Comparison of ENCODE assay signal across 9 mouse cellular contexts in genomic region chr9:55538377-55538776, GRCm38 (mm10). TPM values are rescaled to one million over a fixed set of nuclear protein-coding genes. Genes with fewer than 3 reads are reported as not detected.
A peak's percentile ranks its signal among the peaks of the same experiment; 100 is the strongest.
DNase-seq lines count a peak whose midpoint lies in the region; ATAC-seq lines count a peak whose summit lies in the region.
"Had no signal": no experiment of that assay in that cellular context is flagged by ENCODE, and none has a peak within 500 bp of the region (broad histone marks: within the 10 kb centered on the region; RNA-seq: fewer than 3 reads in every experiment).

Isl2 (plus strand) TSS chr9:55538672.

- H3K9ac ChIP-seq in embryonic facial prominence, embryonic 11.5 days (replicated peaks; ENCODE audit: low read length): peak within 1 kb of the TSS; percentile 26
- H3K9ac ChIP-seq in midbrain, embryonic 14.5 days (replicated peaks; ENCODE audit: low read length): no peak within 1 kb of the TSS

- no peaks in the 10 kb centered on the region for H3K36me3 ChIP-seq in embryonic facial prominence, embryonic 11.5 days (replicated peaks; ENCODE audit: control insufficient read depth, insufficient read depth, low read depth, low read length)
- H3K36me3 ChIP-seq in midbrain, embryonic 14.5 days (ENCODE audit: control insufficient read depth, insufficient read depth, low read length): no peaks in the 10 kb centered on the region

- H3K27me3 ChIP-seq in embryonic facial prominence, embryonic 11.5 days (ENCODE audit: control insufficient read depth, insufficient read depth, low read length): peaks cover 31% of the 10 kb centered on the region
- peaks cover 71% of the 10 kb centered on the region for H3K27me3 ChIP-seq in midbrain, embryonic 14.5 days (ENCODE audit: control insufficient read depth, insufficient read depth, low read length)

- no peaks in the 10 kb centered on the region for H3K9me3 ChIP-seq in embryonic facial prominence, embryonic 11.5 days (replicated peaks; ENCODE audit: control insufficient read depth, low read length)
- H3K9me3 ChIP-seq in midbrain, embryonic 14.5 days (ENCODE audit: control insufficient read depth, low read length): no peaks in the 10 kb centered on the region

- peak within 1 kb of the TSS; percentile 29; the same call in 1 of the 2 replicates for H3K4me2 ChIP-seq in embryonic facial prominence, embryonic 11.5 days (ENCODE audit: low read depth, low read length)
- peak within 1 kb of the TSS; percentile 59; the same call in 1 of the 2 replicates for H3K4me2 ChIP-seq in midbrain, embryonic 14.5 days (ENCODE audit: low read length)

- DNase-seq in cerebellum, postnatal 14 days: peak; percentile 26 to 45
- DNase-seq in cerebellum, adult 8-10 months: no peak
- peak; percentile 19 for DNase-seq in kidney, postnatal 14 days
- DNase-seq in kidney, adult 9 months: no peak
- no peak for DNase-seq in embryonic facial prominence, embryonic 11.5 days (ENCODE audit: low spot score)
- peak; percentile 65 for DNase-seq in midbrain, embryonic 14.5 days
- no peak for DNase-seq in layer of hippocampus, postnatal 36 days
- DNase-seq in left cerebral cortex, postnatal 14 days (ENCODE audit: low spot score in 2 of 2): no peak

- WGBS in embryonic facial prominence, embryonic 11.5 days: 8% methylated on average over 4 of the region's 4 CpGs
- WGBS in midbrain, embryonic 14.5 days: 5% methylated on average over 4 of the region's 4 CpGs

- ATAC-seq in embryonic facial prominence, embryonic 11.5 days (replicated peaks; ENCODE audit: insufficient number of reproducible peaks, low FRiP score, low TSS enrichment, low read depth): no peak
- ATAC-seq in midbrain, embryonic 14.5 days (ENCODE audit: low FRiP score, low TSS enrichment): no peak

- peak within 1 kb of the TSS; percentile 24 for H3K4me3 ChIP-seq in embryonic facial prominence, embryonic 11.5 days (ENCODE audit: low read depth, low read length)
- H3K4me3 ChIP-seq in midbrain, embryonic 14.5 days (replicated peaks; ENCODE audit: low read depth, low read length): no peak within 1 kb of the TSS

- intact Hi-C loops in left cerebral cortex, postnatal 14 days (cut with DNase I): loop anchor here (5.0 kb wide), 2 partner anchors 71 to 111 kb away; no protein-coding TSS in a partner anchor

- no peak within 1 kb of the TSS for H3K27ac ChIP-seq in embryonic facial prominence, embryonic 11.5 days (replicated peaks; ENCODE audit: low read depth, low read length)
- H3K27ac ChIP-seq in midbrain, embryonic 14.5 days (replicated peaks; ENCODE audit: low read depth, low read length): no peak within 1 kb of the TSS

- peaks cover 6% of the 10 kb centered on the region for H3K4me1 ChIP-seq in embryonic facial prominence, embryonic 11.5 days (ENCODE audit: control insufficient read depth, insufficient read depth, low read length)
- peaks cover 9% of the 10 kb centered on the region for H3K4me1 ChIP-seq in midbrain, embryonic 14.5 days (ENCODE audit: control insufficient read depth, insufficient read depth, low read length)

RNA-seq across cellular contexts. Expression of gene Isl2, which starts in this region (rescaled TPM):
- 23.3 and 30.6 TPM in 2 replicates for polyA plus RNA-seq in embryonic facial prominence, embryonic 11.5 days (2014; fragmentation: Nextera tagmentation; extraction: Ambion mirVana)
- polyA plus RNA-seq in midbrain, embryonic 14.5 days (2014; fragmentation: Nextera tagmentation; extraction: Ambion mirVana): 3.6 and 4.2 TPM in 2 replicates
- not detected for total RNA-seq in layer of hippocampus, postnatal 36 days (2021)
- total RNA-seq in left cerebral cortex, postnatal 14 days (2021): not detected
- total RNA-seq: gastrocnemius, adult 18-20 months had no signal

Comparison
In these comparisons a context has a peak if more than half of its experiments do, and no peak if none do; other contexts are left out.
1. DNase-seq: peak in cerebellum, postnatal 14 days (2 of 2), kidney, postnatal 14 days (single experiment) and midbrain, embryonic 14.5 days (single experiment); none in cerebellum, adult 8-10 months (single experiment), kidney, adult 9 months (single experiment), embryonic facial prominence, embryonic 11.5 days (single experiment), layer of hippocampus, postnatal 36 days (0 of 2) and left cerebral cortex, postnatal 14 days (0 of 2).